Mouse (Mus musculus): ENCODE measurements at regions not wholly inside any gene's neighbourhood (a gene's known extent, or its start where the extent isn't known, plus 50 kb on each side); places are given as distances from the start of the nearest gene placed in this dataset.

GRCm38 (mm10) chr6:107350503-107350902 is 179.1 kb upstream of the Lrrn1 start:
- no peak for DNase-seq (ENCODE audit: low spot score)

- DNase-seq (ENCODE audit: low spot score) = no peak
Measured at GRCm38 (mm10) chr6:107375274-107375673, 154.3 kb upstream of the Lrrn1 start.

GRCm38 (mm10) chr6:107378489-107378888 is 151.1 kb upstream of the Lrrn1 start:
- DNase-seq (ENCODE audit: low spot score) = no peak

- DNase-seq (ENCODE audit: low spot score) = no peak
Measured at GRCm38 (mm10) chr6:107380621-107381020, 148.9 kb upstream of the Lrrn1 start.

GRCm38 (mm10) chr6:107386094-107386678 is 143.4 kb upstream of the Lrrn1 start:
- no peak for DNase-seq (ENCODE audit: low spot score)

GRCm38 (mm10) chr6:107389892-107390291 is 139.7 kb upstream of the Lrrn1 start:
- DNase-seq (ENCODE audit: low spot score) = no peak

- no peak for DNase-seq (ENCODE audit: low spot score)
Measured at GRCm38 (mm10) chr6:107394611-107395010, 135.0 kb upstream of the Lrrn1 start.

GRCm38 (mm10) chr6:107415766-107416165 is 113.8 kb upstream of the Lrrn1 start:
- no peak for DNase-seq (ENCODE audit: low spot score)

- no peak for DNase-seq (ENCODE audit: low spot score)
Measured at GRCm38 (mm10) chr6:107422091-107422490, 107.5 kb upstream of the Lrrn1 start.

- DNase-seq (ENCODE audit: low spot score) = no peak
Measured at GRCm38 (mm10) chr6:107426529-107426928, 103.0 kb upstream of the Lrrn1 start.

- no peak for DNase-seq (ENCODE audit: low spot score)
Measured at GRCm38 (mm10) chr6:107431033-107431432, 98.5 kb upstream of the Lrrn1 start.

- DNase-seq (ENCODE audit: low spot score) = no peak
Measured at GRCm38 (mm10) chr6:107442058-107442457, 87.5 kb upstream of the Lrrn1 start.

GRCm38 (mm10) chr6:107444336-107444735 is 85.2 kb upstream of the Lrrn1 start:
- DNase-seq (ENCODE audit: low spot score) = no peak

- no peak for DNase-seq (ENCODE audit: low spot score)
Measured at GRCm38 (mm10) chr6:107459220-107459619, 70.3 kb upstream of the Lrrn1 start.

- no peak for DNase-seq (ENCODE audit: low spot score)
Measured at GRCm38 (mm10) chr6:107462440-107462839, 67.1 kb upstream of the Lrrn1 start.

GRCm38 (mm10) chr6:107473395-107473794 is 56.2 kb upstream of the Lrrn1 start:
- no peak for DNase-seq (ENCODE audit: low spot score)

GRCm38 (mm10) chr6:107474125-107474524 is 55.4 kb upstream of the Lrrn1 start:
- DNase-seq (ENCODE audit: low spot score) = no peak

All from left cerebral cortex, adult 11 months (tissue).